Mouse (Mus musculus) limb, embryonic 11.5 days (tissue): ENCODE results near the gene Zfp184. TPM values are rescaled to one million over a fixed set of nuclear protein-coding genes. Genes with fewer than 3 reads are reported as not detected.

Source experiments
- ATAC-seq: fragments of 200-750 bp; cut with Nextera tagmentation; 2 replicates; pipeline ENCODE4 v1.8.0; 2017; ENCODE audit warnings: low read depth; ENCODE audit not compliant: insufficient number of reproducible peaks, low FRiP score, low TSS enrichment
- DNase-seq: peaks from one replicate; pipeline ENCODE4 v3.0.0-alpha.2; 2015; ENCODE audit warnings: low spot score
- H3K27ac ChIP-seq: fragments of 300-500 bp; sonication (generic); replicated peaks from 2 replicates; pipeline ENCODE4 v1.5.1; 2014; ENCODE audit warnings: low read depth, mild to moderate bottlenecking, low read length
- H3K27me3 ChIP-seq: fragments of 300-500 bp; sonication (generic); 2 replicates; pipeline ENCODE4 v1.6.1; 2014; ENCODE audit warnings: mild to moderate bottlenecking, low read length, mixed read lengths; ENCODE audit not compliant: control insufficient read depth, insufficient read depth
- H3K36me3 ChIP-seq: fragments of 300-500 bp; sonication (generic); 2 replicates; pipeline ENCODE4 v1.6.1; 2014; ENCODE audit warnings: mild to moderate bottlenecking, low read length, moderate library complexity, mixed read lengths; ENCODE audit not compliant: control insufficient read depth, insufficient read depth
- H3K4me1 ChIP-seq: fragments of 300-500 bp; sonication (generic); 2 replicates; pipeline ENCODE4 v1.6.1; 2014; ENCODE audit warnings: low read length, mixed read lengths; ENCODE audit not compliant: control insufficient read depth, insufficient read depth
- H3K4me2 ChIP-seq: fragments of 300-500 bp; sonication (generic); 2 replicates; pipeline ENCODE4 v1.6.1; 2014; ENCODE audit warnings: low read depth, mild to moderate bottlenecking, moderate library complexity; ENCODE audit not compliant: severe bottlenecking
- H3K4me3 ChIP-seq: fragments of 300-500 bp; sonication (generic); 2 replicates; pipeline ENCODE4 v1.5.1; 2014; ENCODE audit warnings: low read depth, low read length
- H3K9ac ChIP-seq: fragments of 300-500 bp; sonication (generic); 2 replicates; pipeline ENCODE4 v1.6.1; 2014; ENCODE audit warnings: mild to moderate bottlenecking, low read length
- H3K9me3 ChIP-seq: fragments of 300-500 bp; sonication (generic); 2 replicates; pipeline ENCODE4 v1.6.1; 2016; ENCODE audit warnings: low read length; ENCODE audit not compliant: control insufficient read depth
- WGBS: fragments of 180-500 bp; shearing (Covaris S2); extraction: QIAGEN DNeasy Blood & Tissue Kit; methylation state at CpG from one replicate; pipeline ENCODE4 v1.1.7; 2014; 5-methylcytosine and 5-hydroxymethylcytosine counted together
- microRNA counts: library from miRNA; unstranded; fragments of <30 nt; microRNA quantifications from one replicate; lab custom pipeline; 2016
- microRNA-seq: library from miRNA; unstranded; fragments of <30 nt; microRNA quantifications from one replicate; pipeline ENCODE4, GENCODE M21; 2016
- polyA plus RNA-seq: library from polyadenylated mRNA; unstranded; fragments of >200 nt; fragmentation: Nextera tagmentation; extraction: Ambion mirVana; gene quantifications from 2 replicates; pipeline ENCODE4 v1.2.1, GENCODE M21; 2014

Zfp184 gene
- polyA plus RNA-seq, 1 experiment from 2014 or later, result 26.9 TPM

DNA sequence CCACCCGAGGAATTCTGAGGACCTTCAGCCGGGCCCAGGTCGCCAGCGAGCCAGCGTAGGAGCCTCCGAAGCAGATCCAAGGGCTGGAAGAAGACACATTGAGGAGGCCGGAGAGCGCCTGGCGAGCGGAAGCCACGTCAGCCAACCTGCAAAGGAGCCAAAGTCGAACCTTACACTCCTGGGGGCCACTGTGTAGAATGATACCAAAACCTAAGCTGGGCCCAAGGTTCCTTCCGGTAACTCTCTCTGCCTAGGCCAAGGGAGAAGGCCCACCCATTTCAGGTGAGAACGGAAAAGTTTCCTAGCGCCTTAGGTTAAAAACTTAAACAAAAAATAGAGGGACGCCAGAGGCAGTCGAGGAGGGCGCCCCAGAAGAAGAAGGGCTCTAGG, 62.2 kb downstream of the Zfp184 start:
- DNase-seq (no peak), ATAC-seq (no peak)
- Histone ChIP-seq H3K9ac (no peak overlapping the region), H3K27me3 (peaks cover 82% of the 10 kb centered on the region), H3K4me3 (peak overlapping the region; percentile 49), H3K4me2 (peak overlapping the region; percentile 91), H3K9me3 (no peaks in the 10 kb centered on the region), H3K4me1 (no peaks in the 10 kb centered on the region; the same call in 1 of the 2 replicates), H3K27ac (no peak overlapping the region), H3K36me3 (no peaks in the 10 kb centered on the region)
- WGBS, result 2% methylated on average over 18 of the region's 18 CpGs

GRCm38 (mm10) chr13:22007872-22008271, 63.0 kb downstream of the Zfp184 start:
- no peaks in the 10 kb centered on the region; the same call in 1 of the 2 replicates for H3K4me1 ChIP-seq
- no peaks in the 10 kb centered on the region for H3K9me3 ChIP-seq
- no peak for DNase-seq
- H3K4me2 ChIP-seq, result no peak overlapping the region; the same call in 1 of the 2 replicates
- 51% methylated on average over 7 of the region's 7 CpGs for WGBS
- no peak for ATAC-seq
- H3K9ac ChIP-seq, result no peak overlapping the region
- H3K27me3 ChIP-seq, result peaks cover 85% of the 10 kb centered on the region
- H3K4me3 ChIP-seq, result no peak overlapping the region
- H3K36me3 ChIP-seq, result no peaks in the 10 kb centered on the region
- no peak overlapping the region for H3K27ac ChIP-seq

DNA sequence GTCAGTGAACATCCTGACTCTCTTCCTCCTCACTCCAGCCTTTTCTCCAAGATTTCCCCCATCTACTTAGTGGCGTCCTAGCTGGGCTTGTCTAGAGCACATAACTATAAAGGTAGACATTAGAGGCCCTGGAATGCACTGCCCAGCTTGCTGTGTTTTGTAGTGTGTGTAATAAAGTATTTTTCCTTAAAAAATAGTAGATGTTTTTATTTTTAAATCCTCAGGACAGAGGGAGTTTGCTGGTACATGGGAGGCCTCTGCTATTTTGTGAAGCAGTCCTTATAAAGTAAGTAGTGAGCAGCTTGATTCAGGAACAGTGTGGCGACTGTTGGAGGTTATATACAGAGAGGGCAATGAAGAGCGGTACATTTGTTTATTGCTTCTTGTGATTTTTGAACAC, 63.8 kb downstream of the Zfp184 start:
- H3K9ac ChIP-seq, result no peak overlapping the region
- H3K4me3 ChIP-seq, result no peak overlapping the region
- H3K4me2 ChIP-seq, result no peak overlapping the region
- H3K9me3 ChIP-seq, result no peaks in the 10 kb centered on the region
- ATAC-seq (no peak), DNase-seq (no peak)
- peaks cover 78% of the 10 kb centered on the region for H3K27me3 ChIP-seq
- no peaks in the 10 kb centered on the region; the same call in 1 of the 2 replicates for H3K4me1 ChIP-seq
- H3K27ac ChIP-seq, result no peak overlapping the region
- H3K36me3 ChIP-seq, result no peaks in the 10 kb centered on the region
- 80% methylated on average over 3 of the region's 3 CpGs for WGBS

DNA sequence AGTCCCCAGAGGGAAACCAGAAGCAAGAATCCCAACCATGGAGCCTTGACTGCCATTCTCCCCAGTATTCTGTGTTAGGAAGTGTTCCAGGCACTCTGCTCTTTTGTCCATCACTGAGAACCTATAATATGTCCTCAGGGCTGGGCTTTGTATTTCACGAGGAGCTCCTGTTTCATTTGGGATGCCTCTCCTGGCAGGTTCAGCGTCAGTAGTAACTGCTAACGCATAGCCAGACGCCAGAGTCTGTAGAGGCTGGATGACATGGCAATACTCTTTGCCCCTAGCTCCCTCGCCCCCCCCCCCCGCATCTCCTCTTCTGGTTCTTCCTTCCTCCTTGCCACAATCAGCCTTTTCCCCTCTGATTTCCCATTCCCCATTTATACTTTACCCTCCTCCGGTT, 64.7 kb downstream of the Zfp184 start, which contains the start of gene Prss16:
Gene Prss16, minus strand, starts transcription at position 101 of the 400 bp plus-strand sequence.
- DNase-seq (no peak), ATAC-seq (no peak)
- no peak within 1 kb of the TSS for H3K27ac ChIP-seq
- H3K9ac ChIP-seq, result no peak within 1 kb of the TSS
- H3K9me3 ChIP-seq, result no peaks in the 10 kb centered on the region
- peaks cover 76% of the 10 kb centered on the region for H3K27me3 ChIP-seq
- H3K36me3 ChIP-seq, result no peaks in the 10 kb centered on the region
- H3K4me2 ChIP-seq, result no peak within 1 kb of the TSS
- H3K4me1 ChIP-seq, result no peaks in the 10 kb centered on the region; the same call in 1 of the 2 replicates
- no peak within 1 kb of the TSS for H3K4me3 ChIP-seq
- 46% methylated on average over 7 of the region's 7 CpGs for WGBS

MicroRNAs within 50 kb of the gene (microRNA counts, 519-probe panel; counts per million panel counts)
- microRNA mmu-miR-1983 (lab: Ali Mortazavi, UCI), result 5,595 counts per million, percentile 91 among the panel's probes with 10 or more counts

Small RNA genes within 50 kb of the gene (microRNA-seq; reads per million reads assigned to microRNA genes)
- gene Gm44456 (1.2 reads per million), gene Mir1983 (6,412 reads per million, percentile 91 among the genes with 10 or more reads in this experiment)

Other genes with a start within 250 kb of the Zfp184 start
- not detected in 2 replicates for gene Olfr1359, start 247.0 kb upstream of the Zfp184 start, polyA plus RNA-seq
- 2.2 and 2.9 TPM in 2 replicates for gene Hist1h2bl, start 229.0 kb upstream of the Zfp184 start, polyA plus RNA-seq
- gene Hist1h2ai, start 228.7 kb upstream of the Zfp184 start, polyA plus RNA-seq, result 16.9 and 20.4 TPM in 2 replicates
- gene Hist1h3h, start 227.4 kb upstream of the Zfp184 start, polyA plus RNA-seq, result 13.2 and 15.5 TPM in 2 replicates
- 7.6 and 9.2 TPM in 2 replicates for gene Hist1h2bm, start 223.1 kb upstream of the Zfp184 start, polyA plus RNA-seq
- gene Hist1h4j, start 210.0 kb upstream of the Zfp184 start, polyA plus RNA-seq, result 1.1 and 1.7 TPM in 2 replicates
- 3.4 and 7.1 TPM in 2 replicates for gene Hist1h4k, start 194.6 kb upstream of the Zfp184 start, polyA plus RNA-seq
- 6.1 and 9.4 TPM in 2 replicates for gene Hist1h2ak, start 191.3 kb upstream of the Zfp184 start, polyA plus RNA-seq
- 1.8 and 2.6 TPM in 2 replicates for gene Hist1h2bn, start 191.0 kb upstream of the Zfp184 start, polyA plus RNA-seq
- gene Hist1h1b, start 164.5 kb upstream of the Zfp184 start, polyA plus RNA-seq, result 20.0 and 21.2 TPM in 2 replicates
- gene Hist1h3i, start 161.7 kb upstream of the Zfp184 start, polyA plus RNA-seq, result 294 and 298 TPM in 2 replicates
- gene Hist1h2an, start 157.9 kb upstream of the Zfp184 start, polyA plus RNA-seq, result 7.5 and 10.7 TPM in 2 replicates
- gene Hist1h2bp, start 157.6 kb upstream of the Zfp184 start, polyA plus RNA-seq, result 1.7 and 4.9 TPM in 2 replicates
- gene Hist1h2bq, start 134.9 kb upstream of the Zfp184 start, polyA plus RNA-seq, result 21.3 and 25.2 TPM in 2 replicates
- gene Hist1h2ao, start 134.6 kb upstream of the Zfp184 start, polyA plus RNA-seq, result 2.5 and 3.6 TPM in 2 replicates
- not detected in 2 replicates for gene Hist1h4m, start 133.3 kb upstream of the Zfp184 start, polyA plus RNA-seq
- gene Hist1h4n, start 112.9 kb upstream of the Zfp184 start, polyA plus RNA-seq, result 11.8 and 15.0 TPM in 2 replicates
- gene Hist1h2ap, start 111.6 kb upstream of the Zfp184 start, polyA plus RNA-seq, result 6,460 and 6,662 TPM in 2 replicates
- gene Hist1h2br, start 111.4 kb upstream of the Zfp184 start, polyA plus RNA-seq, result 21.5 and 24.2 TPM in 2 replicates
- gene Pom121l2, start 36.1 kb downstream of the Zfp184 start, polyA plus RNA-seq, result 0.31 and 0.38 TPM in 2 replicates
- 0.20 and 0.21 TPM in 2 replicates for gene Prss16, start 64.6 kb downstream of the Zfp184 start, polyA plus RNA-seq
- 5.5 and 22.0 TPM in 2 replicates for gene Hist1h2ah, start 90.5 kb downstream of the Zfp184 start, polyA plus RNA-seq
- gene Hist1h2bk, start 90.8 kb downstream of the Zfp184 start, polyA plus RNA-seq, result 13.8 and 14.0 TPM in 2 replicates
- 29.4 and 30.2 TPM in 2 replicates for gene Hist1h4i, start 96.3 kb downstream of the Zfp184 start, polyA plus RNA-seq
- gene Hist1h2ag, start 97.8 kb downstream of the Zfp184 start, polyA plus RNA-seq, result 75.3 and 79.2 TPM in 2 replicates
- 18.9 and 19.9 TPM in 2 replicates for gene Hist1h2bj, start 98.1 kb downstream of the Zfp184 start, polyA plus RNA-seq
- not detected in 2 replicates for gene Vmn1r188, start 139.3 kb downstream of the Zfp184 start, polyA plus RNA-seq
- gene Vmn1r189, start 160.7 kb downstream of the Zfp184 start, polyA plus RNA-seq, result not detected in 2 replicates
- not detected in 2 replicates for gene Vmn1r191, start 238.9 kb downstream of the Zfp184 start, polyA plus RNA-seq
- gene Vmn1r192, start 246.0 kb downstream of the Zfp184 start, polyA plus RNA-seq, result not detected in 2 replicates